Mouse (Mus musculus) left cerebral cortex, adult 2 months (tissue): ENCODE data around the gene Gm49601. TPM values are rescaled to one million over a fixed set of nuclear protein-coding genes. Genes with fewer than 3 reads are reported as not detected.

ENCODE experiments used
- DNase-seq, 2 experiments: peaks; one replicate each; pipeline ENCODE4 v3.0.0; 2021 to 2022; ENCODE audit warnings: low spot score in 2 of 2, mixed read lengths in 1 of 2; ENCODE audit errors: extremely low spot score in 1 of 2
- H3K27ac ChIP-seq: fragments of 200-600 bp; 2 replicates; pipeline ENCODE4 v1.8.1; 2022
- H3K4me3 ChIP-seq: fragments of 200-600 bp; 2 replicates; pipeline ENCODE4 v1.8.1; 2022
- CTCF ChIP-seq: fragments of 200-600 bp; IDR thresholded peaks from 2 replicates; pipeline ENCODE4 v1.8.1; 2022; ENCODE audit warnings: antibody characterized with exemption, mild to moderate bottlenecking, moderate library complexity
- intact Hi-C: fragments of 180-260 bp; cut with DNase I; formaldehyde crosslinking; loops from one replicate; pipeline ENCODE4 v1.15.1; 2025
- total RNA-seq, 2 experiments: library from RNA; stranded (reverse); gene quantifications; 2 replicates each; pipeline ENCODE4 v1.2.3; 2021

The Gm49601 gene
- total RNA-seq, 2 experiments from 2014 or later, result 260 to 297 TPM

DNA sequence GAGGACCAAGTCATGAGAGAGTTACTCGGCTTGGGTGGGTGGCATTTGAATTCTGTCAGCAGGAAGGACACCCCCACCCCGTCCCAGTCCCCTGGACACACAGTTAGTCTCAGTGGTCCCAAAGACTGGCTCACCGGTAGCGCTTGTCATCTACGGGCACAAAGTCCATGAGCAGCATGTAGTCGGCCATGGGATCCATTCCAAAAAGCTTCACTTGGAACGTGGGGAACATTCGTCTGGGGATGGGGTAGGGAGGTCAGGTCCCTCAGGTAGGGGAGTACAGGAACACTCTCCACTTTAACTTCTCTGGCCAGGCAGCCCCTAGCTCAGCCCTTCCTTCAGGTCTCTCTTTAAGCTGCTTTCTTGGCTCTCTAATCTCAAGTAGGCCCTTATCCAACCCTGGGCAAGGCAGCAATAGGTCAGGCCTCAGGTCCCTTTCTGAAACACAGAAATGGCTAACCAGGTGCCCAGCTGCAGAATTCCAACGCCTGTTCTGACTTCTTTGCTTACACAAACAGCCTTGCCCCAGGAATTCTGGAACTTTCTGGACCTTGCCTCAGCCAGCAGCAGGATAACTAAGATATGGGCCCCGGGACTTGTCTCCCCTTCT lies 41.2 kb downstream of the Gm49601 start:
- intact Hi-C loops, result no loop called here
- Histone ChIP-seq H3K27ac (no peak overlapping the region), H3K4me3 (no peak overlapping the region)
- DNase-seq, result no peak
- no peak for TF ChIP-seq CTCF

DNA sequence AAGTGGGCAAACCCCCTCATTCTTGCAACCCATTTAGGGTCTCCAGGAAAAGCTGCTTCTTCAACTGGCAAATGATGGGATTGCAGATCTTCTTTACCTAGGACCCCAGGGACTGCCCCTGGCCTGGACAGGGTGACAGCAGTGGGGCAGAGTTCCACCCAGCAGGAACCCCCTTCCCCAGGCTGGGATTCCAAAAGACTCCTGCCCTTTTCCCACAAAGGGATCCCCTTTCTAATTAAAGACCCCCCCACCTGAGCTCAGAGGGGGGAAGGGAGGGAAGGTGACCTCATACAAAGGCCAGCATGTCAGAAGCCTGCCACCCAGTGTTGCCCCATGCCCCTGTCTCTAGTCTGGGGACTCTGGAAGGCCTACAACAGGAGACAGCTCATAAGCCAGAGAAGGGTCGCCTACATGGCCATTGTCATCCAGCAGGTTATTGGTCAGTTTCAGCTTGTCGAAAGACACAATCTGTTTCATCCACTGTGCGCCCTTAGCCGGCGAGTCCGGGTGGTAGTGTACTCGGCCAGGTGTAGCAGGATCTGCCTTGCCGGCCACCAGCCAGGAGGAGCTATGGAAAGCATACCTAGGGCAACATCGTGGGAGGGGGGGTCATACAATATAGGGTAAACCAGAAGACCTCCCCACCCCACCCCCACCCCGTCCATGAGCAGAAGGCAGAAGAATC lies 42.4 kb downstream of the Gm49601 start:
- no peak for DNase-seq
- Histone ChIP-seq H3K27ac (no peak overlapping the region), H3K4me3 (no peak overlapping the region)
- intact Hi-C loops, result no loop called here
- TF ChIP-seq CTCF, result no peak

DNA sequence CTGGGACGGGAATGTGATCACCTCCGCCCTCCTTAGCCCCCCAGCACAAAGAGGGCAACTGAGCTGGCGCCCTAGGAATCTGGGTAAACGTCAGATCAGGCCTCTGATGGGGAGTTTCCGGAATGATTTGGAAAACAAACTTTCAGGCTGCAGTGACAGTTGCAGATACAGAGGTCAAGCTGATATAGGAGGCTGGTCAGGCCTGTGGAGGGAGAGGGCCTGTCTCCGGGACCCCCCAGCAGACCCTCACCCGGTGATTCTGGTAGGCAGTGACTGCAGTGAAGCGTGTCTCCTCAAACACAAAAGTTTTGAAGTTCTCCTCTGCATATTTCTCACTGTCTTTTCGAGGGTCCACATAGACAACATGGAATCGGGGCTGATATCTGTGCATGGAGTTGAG lies 43.1 kb downstream of the Gm49601 start:
- H3K4me3 ChIP-seq, result no peak overlapping the region
- DNase-seq, result no peak
- H3K27ac ChIP-seq, result no peak overlapping the region
- intact Hi-C loops, result no loop called here
- no peak for TF ChIP-seq CTCF

DNA sequence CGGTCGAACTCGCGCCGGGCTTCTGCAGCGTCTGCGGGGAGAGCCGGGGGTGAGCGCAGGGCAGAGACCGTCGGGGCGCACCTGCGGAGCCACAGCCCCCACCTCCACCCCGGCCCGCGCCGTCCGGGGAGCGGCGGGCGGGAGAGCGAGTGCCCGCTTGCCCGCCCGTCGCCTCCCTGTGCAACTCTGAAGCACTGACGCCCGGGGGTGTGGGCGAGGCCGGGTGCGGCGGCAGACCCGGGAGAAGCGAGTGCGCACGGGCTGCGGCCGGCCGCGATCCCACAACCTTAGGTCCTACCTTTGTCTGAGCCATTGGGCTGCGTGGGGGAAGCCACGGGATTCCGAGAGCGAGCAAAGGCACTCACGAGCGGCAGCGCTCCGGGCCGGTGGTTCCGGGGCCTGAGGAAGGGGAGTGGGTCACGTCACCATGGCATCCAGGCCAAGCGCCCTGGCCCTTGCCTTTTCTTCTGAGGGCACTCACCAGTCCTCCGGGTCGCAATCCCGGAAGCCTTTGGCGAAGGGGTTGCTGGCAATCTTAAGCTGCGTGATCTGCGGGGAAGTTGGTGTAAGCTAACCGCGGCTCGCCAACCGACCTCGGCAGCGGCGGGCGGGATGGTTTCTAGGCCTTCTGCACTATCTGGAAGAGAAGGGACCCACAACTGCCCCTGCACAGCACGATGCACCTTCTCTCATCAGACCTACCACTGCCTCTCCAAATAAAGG lies 43.6 kb downstream of the Gm49601 start:
- no peak overlapping the region; the same call in 1 of the 2 replicates for H3K4me3 ChIP-seq

DNA sequence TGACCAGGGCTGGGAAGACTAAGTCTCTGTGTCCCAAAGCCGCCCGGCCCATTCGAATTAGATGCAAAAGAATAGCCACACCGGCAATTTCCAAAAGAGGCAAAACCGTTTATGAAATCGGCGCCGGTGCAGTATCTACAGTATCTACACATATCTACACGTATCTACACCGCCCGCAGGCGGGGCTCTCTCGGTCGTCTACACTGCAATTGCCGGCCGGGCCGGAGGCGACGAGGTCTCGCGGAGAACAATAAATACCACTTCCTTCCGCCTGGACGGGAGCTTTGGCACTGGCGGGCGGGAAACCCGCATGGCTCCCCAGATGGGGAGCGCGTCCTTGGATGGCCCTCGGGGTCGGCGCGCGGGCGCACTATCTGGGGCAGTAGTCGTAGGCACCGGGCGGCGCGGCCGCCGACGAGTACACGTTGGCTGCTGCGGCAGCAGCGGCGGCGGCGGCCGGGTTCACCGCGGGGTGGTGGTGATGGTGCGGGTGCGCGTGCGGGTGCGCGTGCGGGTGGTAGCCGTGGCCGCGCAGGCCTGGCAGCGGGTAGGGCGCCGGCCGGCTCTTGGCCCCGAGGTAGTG lies 44.5 kb downstream of the Gm49601 start:
- peak overlapping the region; percentile 30 for H3K4me3 ChIP-seq
- intact Hi-C loops, result no loop called here
- H3K27ac ChIP-seq, result no peak overlapping the region
- no peak for DNase-seq
- TF ChIP-seq CTCF, result no peak

More for the DNA sequence above, 43.6 kb downstream of the Gm49601 start:
- DNase-seq, result no peak
- H3K27ac ChIP-seq, result no peak overlapping the region
- intact Hi-C loops, result no loop called here
- no peak for TF ChIP-seq CTCF

DNA sequence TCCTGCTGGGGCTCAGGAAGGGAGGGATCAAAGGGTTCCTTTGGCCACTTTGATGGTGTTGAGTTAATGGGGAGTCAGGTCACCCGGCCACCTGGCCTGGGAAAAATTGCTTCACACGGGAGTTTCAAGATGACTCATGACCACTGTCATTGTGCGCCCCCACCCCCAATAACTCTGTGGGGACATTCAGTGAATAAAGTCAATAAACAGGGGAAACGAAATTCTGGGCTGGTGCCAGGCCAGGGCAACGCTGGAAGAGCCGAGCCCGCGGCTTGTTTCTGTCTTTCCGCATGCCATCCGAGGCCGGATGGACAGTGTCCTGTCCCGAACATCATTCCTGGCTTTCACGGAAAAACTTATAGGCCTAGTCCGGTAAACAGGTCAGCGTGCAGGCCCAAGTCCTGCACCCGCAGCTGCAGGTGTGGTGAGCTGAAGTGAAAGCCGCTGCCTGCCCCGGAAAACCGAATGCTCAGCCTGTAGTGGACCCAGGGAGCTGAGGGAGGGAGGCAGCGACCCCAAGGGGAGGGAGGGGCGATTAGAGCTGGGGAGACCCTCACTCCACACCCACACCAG lies 45.1 kb downstream of the Gm49601 start:
- Histone ChIP-seq H3K27ac (no peak overlapping the region), H3K4me3 (peak overlapping the region; percentile 30)
- intact Hi-C loops, result no loop called here
- TF ChIP-seq CTCF, result no peak
- no peak for DNase-seq

DNA sequence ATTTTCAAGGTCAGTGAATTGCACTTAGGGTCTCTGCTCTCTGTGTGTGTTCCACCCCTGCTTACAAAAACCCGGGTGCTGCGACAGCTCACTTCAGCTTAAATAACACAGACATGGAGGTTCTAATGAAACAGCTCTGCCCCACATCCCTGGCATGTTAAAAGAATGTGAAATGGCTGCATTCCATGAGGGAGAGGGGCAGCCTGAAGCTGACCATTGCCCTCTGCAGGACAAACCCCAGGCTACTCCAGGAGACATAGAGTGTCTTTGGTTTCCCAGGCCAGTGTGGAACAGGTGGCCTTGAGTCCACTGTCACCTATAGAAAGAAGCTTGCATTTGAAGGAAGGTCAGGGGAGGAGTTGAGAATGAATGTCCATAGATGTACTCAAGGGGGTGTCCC lies 45.8 kb downstream of the Gm49601 start:
- Histone ChIP-seq H3K4me3 (no peak overlapping the region), H3K27ac (no peak overlapping the region)
- TF ChIP-seq CTCF, result no peak; the same call in 1 of the 2 replicates
- no peak for DNase-seq
- intact Hi-C loops, result no loop called here

DNA sequence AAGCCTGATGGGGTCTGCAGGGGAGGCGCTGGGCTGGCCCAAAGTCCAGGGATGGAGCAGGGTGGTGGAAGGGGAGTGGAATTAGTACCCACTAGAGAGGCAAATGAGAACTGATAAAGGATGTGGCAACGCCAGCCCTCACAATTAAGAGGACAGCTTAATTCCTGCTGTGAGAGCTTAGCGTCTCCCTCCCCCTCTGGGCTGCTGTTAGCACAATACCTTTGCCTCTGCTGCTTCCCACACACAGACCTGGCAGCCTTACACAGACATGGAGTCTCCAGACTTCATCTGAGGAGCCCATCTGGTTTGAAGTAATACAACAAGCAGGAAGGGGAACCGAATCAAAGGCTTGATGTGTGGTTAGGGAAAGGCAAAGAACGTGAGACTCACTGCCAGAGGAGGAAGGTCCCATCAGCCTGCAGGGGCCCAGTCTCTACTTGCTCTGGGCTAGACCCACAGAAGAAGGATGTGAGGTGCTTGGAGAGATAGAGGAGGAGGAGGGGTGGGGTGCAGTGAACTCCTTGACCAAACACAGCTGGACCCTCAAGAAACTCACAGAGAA lies 48.5 kb downstream of the Gm49601 start:
- no peak for TF ChIP-seq CTCF
- no peak for DNase-seq
- no peak overlapping the region for H3K4me3 ChIP-seq
- H3K27ac ChIP-seq, result no peak overlapping the region
- intact Hi-C loops, result no loop called here

DNA sequence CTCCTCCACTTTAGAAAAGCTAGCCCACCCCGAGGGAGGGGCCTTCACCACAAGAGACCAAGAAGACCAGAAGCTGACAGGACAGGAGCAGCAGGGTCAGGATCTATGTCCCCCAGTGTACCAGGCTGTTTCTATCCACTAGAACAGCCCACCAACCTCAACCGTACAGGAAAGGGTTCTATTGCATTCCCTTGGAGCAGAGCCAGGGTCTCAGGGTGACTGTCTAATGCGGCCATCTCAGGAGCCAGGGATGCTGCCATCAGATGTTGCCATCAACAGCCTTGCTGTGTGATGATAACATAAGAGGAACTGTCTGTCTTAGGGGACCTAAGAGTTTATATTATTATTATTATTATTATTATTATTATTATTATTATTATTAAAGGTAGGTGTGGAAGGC lies 49.2 kb downstream of the Gm49601 start:
- Histone ChIP-seq H3K4me3 (no peak overlapping the region), H3K27ac (no peak overlapping the region)
- intact Hi-C loops, result no loop called here
- DNase-seq, result no peak
- no peak for TF ChIP-seq CTCF

DNA sequence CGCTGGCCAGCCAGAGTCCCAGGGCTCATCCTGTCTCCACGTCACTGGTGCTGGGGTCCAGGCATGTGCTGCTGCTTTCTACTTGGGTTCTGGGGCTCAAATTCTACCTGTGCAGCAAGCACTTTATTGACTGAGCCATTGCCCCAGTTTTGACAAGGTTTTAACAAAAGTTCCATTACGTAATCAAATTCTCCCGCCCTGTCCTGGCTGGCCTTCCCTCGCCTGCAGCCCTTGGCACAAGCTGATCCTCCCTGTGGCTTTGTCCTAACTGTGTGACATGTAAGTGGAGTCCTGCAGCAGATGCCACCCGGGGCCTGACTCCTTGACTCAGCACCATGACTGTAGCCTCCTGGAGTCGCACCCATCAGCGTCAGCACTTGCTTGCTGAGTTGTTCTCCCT lies 52.0 kb downstream of the Gm49601 start:
- no peak for DNase-seq
- Histone ChIP-seq H3K27ac (no peak overlapping the region), H3K4me3 (no peak overlapping the region)
- TF ChIP-seq CTCF, result no peak
- intact Hi-C loops, result no loop called here

Other genes starting within 250 kb of the Gm49601 start
- 10 to 100 TPM; 18.2 to 22.5 TPM for gene Txnrd2, start 200.0 kb downstream of the Gm49601 start, total RNA-seq
- 10 to 100 TPM; 87.2 to 87.6 TPM for gene Comt, start 199.6 kb downstream of the Gm49601 start, total RNA-seq
- gene Gnb1l, start 127.7 kb downstream of the Gm49601 start, total RNA-seq, result 1 to 10 TPM; 6.0 to 6.5 TPM
- 10 to 100 TPM in 1 of 2 experiments, 1 to 10 TPM in 1; 7.1 to 10.7 TPM for gene Rtl10, start 127.5 kb downstream of the Gm49601 start, total RNA-seq
- 1 to 10 TPM; 1.1 to 2.0 TPM for gene Tbx1, start 35.8 kb downstream of the Gm49601 start, total RNA-seq
- 1 to 10 TPM; 1.1 to 1.8 TPM for gene Gp1bb, start 4.0 kb downstream of the Gm49601 start, total RNA-seq
- gene Sept5, start 3.5 kb upstream of the Gm49601 start, total RNA-seq, result 100 to 1,000 TPM; 801 to 836 TPM
- 10 to 100 TPM; 36.2 to 48.3 TPM for gene Cldn5, start 150.4 kb upstream of the Gm49601 start, total RNA-seq
- 10 to 100 TPM; 85.5 to 94.7 TPM for gene Ufd1, start 185.4 kb upstream of the Gm49601 start, total RNA-seq
- 1 to 10 TPM; 1.4 to 2.6 TPM for gene Cdc45, start 185.6 kb upstream of the Gm49601 start, total RNA-seq
- 10 to 100 TPM; 24.7 to 28.3 TPM for gene 2510002D24Rik, start 210.2 kb upstream of the Gm49601 start, total RNA-seq
- 10 to 100 TPM; 11.4 to 18.9 TPM for gene Gm28539, start 210.2 kb upstream of the Gm49601 start, total RNA-seq